Mouse (Mus musculus) erythroid progenitor cell, adult 5-6 weeks (primary cell): ENCODE results near the gene Tmem141. TPM values are rescaled to one million over a fixed set of nuclear protein-coding genes. Genes with fewer than 3 reads are reported as not detected.

Experiments
- ATAC-seq: replicated peaks from 2 replicates; pipeline ENCODE4 v1.8.0; 2016; ENCODE audit warnings: moderate number of reproducible peaks, mild to moderate bottlenecking, moderate TSS enrichment, inconsistent platforms; ENCODE audit not compliant: poor library complexity, low FRiP score, severe bottlenecking
- total RNA-seq, 2 experiments: library from RNA; stranded (forward) in 1 of 2; stranded (reverse) in 1 of 2; fragments of 150-400 nt in 1 of 2; fragments of 186-747, 209-891 nt in 1 of 2; gene quantifications; 2 replicates each; pipeline versions ENCODE4 v1.2.3 to v1.2.4; 2015 to 2017; ENCODE audit warnings: low replicate concordance in 2 of 2

Gene Tmem141
- 26.3 TPM in 1 of 2 replicates, not detected in the other for total RNA-seq (2015; ENCODE audit: low replicate concordance)
- total RNA-seq (2017; ENCODE audit: low replicate concordance), result 5.5 TPM in 1 of 2 replicates, not detected in the other

GRCm38 (mm10) chr2:25621229-25622200, at the start of gene Tmem141:
Gene Tmem141, minus strand, starts transcription at chr2:25622005.
- ATAC-seq, result 0 out of 2 replicates have a peak, but pooled peaks have one; percentile 48

GRCm38 (mm10) chr2:25666516-25666915, 44.7 kb upstream of the Tmem141 start:
- no peak for ATAC-seq

DNA sequence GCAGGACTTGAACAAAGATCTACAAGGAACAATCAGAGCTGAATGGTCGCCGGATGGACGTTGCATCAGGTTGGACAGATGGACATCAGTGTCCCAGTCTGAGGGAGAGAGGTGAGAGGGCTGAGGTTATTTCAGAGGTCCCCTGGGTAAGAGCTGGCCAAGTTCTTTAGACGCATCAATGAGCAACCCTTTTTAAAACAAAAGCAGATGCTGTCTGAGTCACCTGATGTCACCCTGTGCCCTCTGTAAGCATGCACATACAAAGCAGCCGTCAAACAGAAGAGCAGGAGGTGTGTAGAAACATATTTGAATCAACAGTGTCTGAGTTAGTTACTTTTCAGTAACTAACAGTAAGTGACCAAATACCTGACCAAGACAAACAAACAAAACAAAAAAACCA, 42.3 kb upstream of the Tmem141 start:
- ATAC-seq, result no peak

- no peak for ATAC-seq
Observed at GRCm38 (mm10) chr2:25663511-25663910, 41.7 kb upstream of the Tmem141 start.

GRCm38 (mm10) chr2:25661245-25661970, 39.6 kb upstream of the Tmem141 start:
- no peak for ATAC-seq

- no peak for ATAC-seq
Observed at GRCm38 (mm10) chr2:25660279-25660678, 38.5 kb upstream of the Tmem141 start.

DNA sequence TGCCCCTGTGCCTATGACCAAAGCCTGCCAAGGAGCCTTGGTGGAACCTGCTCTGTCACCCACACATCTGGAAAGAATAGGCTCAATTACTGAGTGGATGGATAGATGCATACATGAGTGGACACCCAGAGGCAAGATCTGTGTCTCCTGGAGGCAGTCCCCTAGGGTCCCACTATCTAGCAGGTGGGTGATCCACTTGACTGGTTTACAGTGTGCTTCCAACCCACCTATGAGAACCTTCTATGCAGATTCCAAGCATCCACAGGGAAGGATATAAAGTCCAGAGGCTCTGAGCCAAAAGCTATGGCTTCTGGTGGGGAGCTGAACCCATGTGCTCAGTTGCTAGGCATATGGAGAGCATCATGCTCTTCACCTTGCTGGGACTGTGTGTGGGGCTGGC, 35.8 kb upstream of the Tmem141 start, which contains the start of gene Lcn5:
Gene Lcn5, plus strand, starts transcription at position 301 of the 400 bp plus-strand sequence.
- ATAC-seq, result no peak

DNA sequence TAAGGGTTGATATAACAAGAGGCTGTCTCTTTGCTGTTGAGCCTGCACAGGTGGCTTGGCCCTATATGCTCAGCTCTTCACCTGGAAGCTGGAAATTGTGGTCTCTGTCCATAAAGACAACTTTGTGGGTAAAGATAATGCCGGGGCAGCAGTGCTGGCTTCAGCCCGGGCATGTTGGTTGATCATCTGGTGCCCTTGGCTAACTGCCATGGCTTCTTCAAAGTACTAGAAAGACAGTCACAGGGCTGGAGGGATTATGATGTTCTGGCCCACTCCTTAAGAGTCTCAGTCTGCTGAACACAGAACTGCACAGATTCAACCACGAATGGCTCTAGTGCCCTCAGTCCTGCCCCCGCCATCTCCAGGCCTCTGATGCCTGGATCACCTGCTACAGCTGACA, 35.4 kb upstream of the Tmem141 start:
- no peak for ATAC-seq

DNA sequence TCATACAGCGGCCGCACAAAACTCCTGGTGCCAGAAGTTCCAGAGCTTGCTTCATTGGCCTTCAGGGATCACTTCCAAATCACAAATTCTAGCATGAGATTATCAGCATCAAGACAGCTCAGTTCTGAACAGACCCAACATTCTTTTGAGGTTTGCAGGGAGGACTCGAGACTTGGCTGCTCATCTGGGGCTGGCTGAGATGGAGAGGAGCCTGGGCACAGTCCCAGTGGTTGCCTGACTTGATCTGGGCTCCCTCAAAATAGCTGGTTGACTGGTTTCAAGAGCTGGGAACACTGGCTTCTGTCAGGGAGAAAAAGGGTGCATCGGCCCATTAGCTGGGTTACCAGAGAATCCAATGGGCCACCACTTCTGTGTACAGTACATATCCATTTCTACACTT, 34.9 kb upstream of the Tmem141 start:
- ATAC-seq, result no peak

DNA sequence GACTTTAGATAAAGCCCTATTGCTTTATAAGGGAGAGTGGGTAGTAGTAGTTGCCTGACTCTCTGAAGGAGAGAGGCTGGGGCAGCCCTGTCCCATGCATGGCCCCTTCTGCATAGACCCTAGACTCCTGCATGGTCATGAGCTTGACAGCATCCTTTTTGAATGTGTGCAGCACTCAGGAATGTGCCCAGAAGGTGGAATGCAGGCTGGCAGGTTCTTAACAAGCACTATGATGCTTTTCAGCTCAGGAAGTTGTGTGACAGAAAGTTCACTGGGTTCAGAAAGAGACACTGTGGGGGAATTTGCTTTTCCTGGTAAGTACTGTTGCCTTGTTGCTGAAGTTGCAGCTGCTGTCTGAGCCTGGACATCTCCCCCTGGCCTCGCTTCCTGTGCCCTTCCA, 32.7 kb upstream of the Tmem141 start:
- ATAC-seq, result no peak

- ATAC-seq, result no peak
Observed at GRCm38 (mm10) chr2:25652902-25653301, 31.1 kb upstream of the Tmem141 start, which contains the start of gene Lcn8. Gene Lcn8, plus strand, starts transcription at chr2:25653120.

- ATAC-seq, result no peak
Observed at GRCm38 (mm10) chr2:25639890-25640289, 18.1 kb upstream of the Tmem141 start.

DNA sequence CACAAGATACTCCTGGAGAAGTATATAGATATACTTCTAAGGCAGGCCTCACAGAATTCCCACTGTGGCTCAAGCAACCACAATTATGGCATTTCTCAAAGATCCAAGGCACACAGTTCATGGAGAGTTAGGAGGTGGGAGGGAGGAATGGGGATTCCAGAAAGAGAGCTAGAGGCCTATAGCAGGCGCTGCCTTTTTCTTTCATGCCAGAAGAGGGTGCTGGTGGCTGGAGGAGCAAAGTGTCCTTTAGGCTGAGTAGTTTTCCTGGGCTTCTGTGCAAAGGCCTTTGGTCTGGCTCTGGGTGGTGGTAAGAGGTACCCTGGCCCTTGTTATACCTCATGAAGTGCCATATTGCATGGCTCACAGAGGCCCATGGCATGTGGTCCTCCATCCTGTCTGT, 12.2 kb upstream of the Tmem141 start:
- ATAC-seq, result no peak

- no peak for ATAC-seq
Observed at GRCm38 (mm10) chr2:25633616-25634015, 11.8 kb upstream of the Tmem141 start.

- no peak for ATAC-seq
Observed at GRCm38 (mm10) chr2:25628738-25629137, 6.9 kb upstream of the Tmem141 start.

DNA sequence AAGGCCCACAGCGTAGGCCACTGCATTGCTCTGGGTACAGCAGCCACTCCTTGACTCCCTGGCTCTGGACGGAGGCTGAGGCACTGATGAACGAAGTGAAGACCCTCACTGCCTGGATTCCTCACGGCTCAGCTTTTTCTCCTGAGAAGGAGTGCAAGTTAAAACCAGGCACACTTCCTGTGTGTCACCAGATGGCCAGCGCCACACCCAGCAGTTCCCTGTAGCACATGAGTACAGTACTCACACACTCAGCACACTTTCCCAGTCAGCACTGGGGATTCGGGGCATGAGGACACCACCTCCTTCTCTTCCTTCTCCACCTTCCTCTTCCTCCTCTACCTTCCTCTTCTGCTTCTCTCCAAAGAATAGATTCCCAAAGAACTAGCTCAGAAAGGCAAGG, 6.0 kb upstream of the Tmem141 start, which contains the start of gene Fcna:
Gene Fcna, minus strand, starts transcription at position 220 of the 400 bp plus-strand sequence.
- ATAC-seq, result no peak

DNA sequence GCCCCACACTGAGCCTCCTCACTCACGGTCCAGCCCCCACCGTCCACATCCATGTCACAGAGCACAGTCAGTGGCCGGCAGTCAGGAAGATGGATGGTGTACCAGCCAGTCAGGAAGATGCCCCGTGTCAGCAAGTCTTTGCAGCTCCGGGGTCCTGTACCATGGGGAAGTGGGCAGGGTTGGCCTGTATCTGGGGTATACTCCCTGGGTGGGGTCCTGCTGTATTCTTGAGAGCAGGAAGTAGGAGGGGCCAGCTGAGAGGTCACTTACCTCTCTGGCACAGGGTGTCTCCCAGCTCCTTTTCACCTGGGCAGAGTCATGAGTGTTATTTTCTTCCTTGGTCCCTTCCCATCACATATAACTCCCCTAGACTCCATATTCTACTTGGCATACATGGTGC, 4.2 kb upstream of the Tmem141 start:
- no peak for ATAC-seq

- ATAC-seq, result no peak
Observed at GRCm38 (mm10) chr2:25620852-25621228, 965 bp downstream of the Tmem141 start.

DNA sequence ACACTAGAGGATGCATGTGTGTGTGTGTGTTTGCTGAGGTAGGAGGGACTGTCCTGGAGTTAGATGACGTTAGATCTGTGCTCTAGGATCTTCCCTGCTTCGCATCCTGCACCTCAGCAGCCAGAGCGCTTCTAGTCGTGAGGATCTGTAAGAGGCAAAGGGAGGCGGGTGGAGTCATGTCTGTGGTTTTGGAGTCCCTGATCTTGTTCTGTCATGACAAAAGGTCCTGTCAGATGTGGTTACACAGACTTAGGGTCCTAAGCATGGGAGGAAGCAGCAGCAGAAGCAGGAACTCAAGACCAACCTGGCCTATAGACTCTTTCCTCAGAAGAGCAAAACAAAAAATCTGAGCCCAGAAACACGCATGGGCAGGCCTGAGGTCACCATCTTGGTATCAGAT, 1.4 kb downstream of the Tmem141 start:
- no peak for ATAC-seq

- no peak for ATAC-seq
Observed at GRCm38 (mm10) chr2:25617578-25617977, 4.2 kb downstream of the Tmem141 start, which contains the start of gene Ccdc183. Gene Ccdc183, minus strand, starts transcription at chr2:25617678.
